Mouse (Mus musculus) left cerebral cortex, postnatal 14 days (tissue): ENCODE results near the gene Slc51a. TPM values are rescaled to one million over a fixed set of nuclear protein-coding genes. Genes with fewer than 3 reads are reported as not detected.
A peak's percentile ranks its signal among the peaks of the same experiment; 100 is the strongest.
"Not testable (repeated sequence)": the region's sequence is repeated elsewhere in the genome, so short reads cannot be mapped to it uniquely, and the experiment has no call there.

Experiments used
- DNase-seq, 2 experiments: peaks; one replicate each; pipeline ENCODE4 v3.0.0; 2021 to 2022; ENCODE audit warnings: low spot score in 2 of 2, mixed read lengths in 1 of 2
- intact Hi-C: fragments of 180-260 bp; cut with DNase I; formaldehyde crosslinking; loops from one replicate; pipeline ENCODE4 v1.15.1; 2025
- total RNA-seq, 2 experiments: library from RNA; stranded (reverse); gene quantifications; 2 replicates each; pipeline ENCODE4 v1.2.3; 2021

The Slc51a gene
- total RNA-seq, 2 experiments from 2014 or later: not detected

- intact Hi-C loops: no loop called here
- no peak for DNase-seq
Observed at GRCm38 (mm10) chr16:32479415-32479814, 8.3 kb downstream of the Slc51a start.

GRCm38 (mm10) chr16:32477315-32477714 is 10.4 kb downstream of the Slc51a start:
- intact Hi-C loops: no loop called here

DNA sequence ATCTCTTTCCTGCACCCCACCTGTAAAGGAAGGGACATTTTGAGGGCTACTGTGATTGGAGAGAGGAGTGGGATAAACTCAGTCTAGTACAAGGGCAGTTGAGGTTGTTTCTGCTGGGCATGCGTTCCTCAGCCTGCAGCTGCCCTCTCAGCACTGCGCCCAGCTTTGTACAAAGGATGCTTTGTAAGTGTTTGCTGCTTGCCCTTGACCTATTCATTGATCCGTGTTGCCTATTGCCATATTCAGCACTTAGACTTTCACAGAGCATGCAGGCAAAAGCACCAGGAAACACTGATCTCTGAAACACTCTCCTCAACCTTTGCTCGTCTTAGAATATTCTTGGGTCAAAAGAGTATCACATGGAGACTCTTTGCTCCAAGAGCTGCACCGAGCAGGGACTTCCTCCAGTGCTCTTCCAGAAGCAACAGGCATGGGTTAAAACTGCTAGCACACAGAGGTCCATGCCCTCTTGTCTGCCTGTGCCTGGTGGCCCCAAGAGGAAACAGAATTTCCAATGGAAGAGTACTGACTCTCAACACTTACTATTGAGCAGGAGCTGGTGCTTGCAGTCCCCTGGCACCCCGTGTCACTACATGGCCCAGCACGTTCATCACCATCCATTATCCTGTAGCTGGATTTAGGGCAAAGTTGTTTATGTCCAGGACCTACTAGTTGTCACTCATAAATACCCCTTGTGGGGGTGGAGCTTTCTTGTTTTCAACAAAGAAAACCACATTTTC is 15.2 kb downstream of the Slc51a start:
- no peak for DNase-seq
- intact Hi-C loops: no loop called here

More at GRCm38 (mm10) chr16:32477315-32477714, 10.4 kb downstream of the Slc51a start:
- no peak for DNase-seq

DNA sequence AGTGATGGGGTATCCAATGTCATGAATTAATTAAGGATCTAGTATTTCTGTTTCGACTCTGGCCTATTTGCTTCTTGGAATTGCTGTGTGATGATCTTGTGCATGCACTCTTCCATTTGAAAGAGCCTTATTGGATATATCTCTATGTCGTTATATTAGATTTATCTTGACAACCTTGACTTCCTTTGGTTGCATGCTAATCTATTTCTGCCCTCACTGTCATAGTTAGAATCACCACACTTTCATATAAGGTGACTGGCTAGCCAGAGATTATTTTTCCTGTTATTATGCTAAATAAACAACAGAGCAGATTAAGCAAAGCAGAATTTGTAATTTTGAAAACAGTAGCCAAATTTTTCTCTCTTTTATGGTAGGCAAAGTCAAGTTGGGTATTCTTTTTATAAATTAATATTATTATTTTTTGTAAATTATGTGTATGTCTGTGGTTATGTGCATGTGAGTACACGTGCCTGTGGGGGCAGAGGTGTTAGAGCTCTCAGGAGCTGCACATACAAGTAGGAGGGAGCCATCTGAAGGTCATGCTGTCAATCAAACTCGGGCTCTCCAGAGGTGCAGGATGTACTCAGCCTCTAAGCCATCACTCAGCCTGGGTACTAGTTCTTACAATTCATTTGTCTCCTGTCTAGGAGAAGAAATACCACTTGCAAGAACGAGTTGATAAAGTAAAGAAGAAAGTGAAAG is 18.1 kb downstream of the Slc51a start:
- intact Hi-C loops: no loop called here
- no peak for DNase-seq

- intact Hi-C loops: no loop called here
Observed at GRCm38 (mm10) chr16:32468488-32468887, 19.2 kb downstream of the Slc51a start.

DNA sequence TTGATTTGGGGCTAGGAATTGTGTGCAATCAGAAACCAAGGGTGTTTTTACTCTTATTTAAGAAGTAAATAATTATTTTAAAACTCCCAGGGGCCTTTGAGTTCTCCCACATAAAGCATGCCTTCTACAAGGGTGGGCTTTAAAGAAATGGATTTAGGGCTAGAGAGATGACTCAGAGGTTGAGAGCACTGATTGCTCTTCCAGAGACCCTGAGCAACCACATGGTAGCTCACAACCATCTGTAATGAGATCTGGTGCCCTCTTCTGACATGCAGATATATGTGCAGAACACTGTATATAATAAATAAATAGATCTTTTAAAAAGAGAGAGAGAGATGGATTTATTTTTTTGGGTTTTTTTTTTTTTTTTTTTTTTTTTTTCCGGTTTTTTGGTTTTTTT is 22.8 kb downstream of the Slc51a start:
- DNase-seq: no peak
- intact Hi-C loops: no loop called here

More at GRCm38 (mm10) chr16:32468488-32468887, 19.2 kb downstream of the Slc51a start:
- no peak for DNase-seq

DNA sequence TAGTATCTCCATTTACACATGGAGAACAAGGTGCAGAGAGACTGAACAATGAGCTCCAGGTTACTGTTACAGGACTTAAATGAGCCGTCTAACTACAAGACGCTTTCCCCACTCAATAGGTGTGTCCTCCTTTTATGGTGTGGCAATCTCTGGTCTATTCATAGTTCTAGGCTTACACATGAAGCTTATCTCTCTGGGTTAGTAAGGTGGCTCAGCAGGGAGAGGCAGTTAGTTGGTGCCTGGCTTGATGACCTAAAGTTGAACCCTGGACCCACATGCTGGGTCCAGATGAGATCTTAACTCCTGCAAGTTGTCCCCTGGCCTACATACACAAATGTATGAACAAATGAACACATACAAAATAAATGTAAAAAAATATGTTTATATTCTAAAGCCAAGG is 24.3 kb downstream of the Slc51a start:
- intact Hi-C loops: no loop called here
- no peak for DNase-seq

DNA sequence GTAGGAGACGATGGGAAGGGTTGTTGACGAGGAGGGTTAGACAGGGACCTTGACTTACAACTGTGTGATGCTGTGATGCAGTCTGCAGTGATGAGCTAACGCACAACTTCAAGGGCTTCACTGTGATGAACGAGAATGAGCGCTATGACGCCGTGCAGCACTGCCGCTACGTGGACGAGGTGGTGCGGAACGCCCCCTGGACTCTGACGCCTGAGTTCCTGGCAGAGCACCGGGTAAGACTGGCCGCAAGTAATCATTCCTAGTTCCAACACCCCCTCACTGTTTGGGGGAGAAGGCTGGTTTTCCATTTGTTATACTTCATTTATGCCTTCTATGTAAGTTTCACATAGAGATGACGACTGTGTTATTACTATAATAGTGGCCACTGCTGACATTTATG is 24.7 kb downstream of the Slc51a start:
- intact Hi-C loops: no loop called here
- no peak for DNase-seq

DNA sequence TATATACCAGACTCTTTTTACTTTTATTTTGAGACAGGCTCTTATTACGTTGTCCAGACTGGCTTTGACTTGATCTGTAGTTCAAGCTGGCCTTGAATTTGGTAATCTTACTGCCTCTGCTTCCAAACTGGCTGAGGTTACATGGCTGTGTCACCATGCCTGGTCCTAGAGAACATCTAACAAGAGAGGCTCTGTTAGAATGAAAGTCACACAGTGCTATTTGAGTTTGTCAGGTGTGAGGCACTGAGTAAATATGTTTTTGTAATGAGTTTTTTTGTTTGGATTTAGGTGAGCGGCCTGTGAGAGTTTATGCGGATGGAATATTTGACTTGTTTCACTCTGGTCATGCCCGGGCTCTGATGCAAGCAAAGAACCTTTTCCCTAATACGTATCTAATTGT is 26.0 kb downstream of the Slc51a start:
- intact Hi-C loops: no loop called here
- DNase-seq: no peak

DNA sequence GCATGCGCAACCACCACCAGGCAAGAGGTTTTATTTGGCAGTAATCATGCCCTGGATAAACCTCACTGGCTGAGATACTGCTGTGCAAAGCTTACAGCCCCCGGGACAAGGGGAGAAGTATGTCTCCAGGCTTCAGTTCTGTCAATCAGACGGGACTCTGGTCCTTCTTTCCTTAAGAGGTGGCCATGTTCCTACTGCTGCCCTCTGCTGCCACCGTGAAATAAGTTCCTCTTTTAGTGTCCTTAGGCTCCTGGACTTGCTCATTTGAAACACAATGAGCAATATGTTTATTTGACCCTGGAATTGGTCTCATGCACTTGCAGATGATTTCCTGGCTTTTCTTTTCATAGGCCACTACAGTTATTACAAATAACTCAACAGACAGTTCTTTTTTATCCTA is 27.2 kb downstream of the Slc51a start:
- DNase-seq: no peak
- intact Hi-C loops: no loop called here

DNA sequence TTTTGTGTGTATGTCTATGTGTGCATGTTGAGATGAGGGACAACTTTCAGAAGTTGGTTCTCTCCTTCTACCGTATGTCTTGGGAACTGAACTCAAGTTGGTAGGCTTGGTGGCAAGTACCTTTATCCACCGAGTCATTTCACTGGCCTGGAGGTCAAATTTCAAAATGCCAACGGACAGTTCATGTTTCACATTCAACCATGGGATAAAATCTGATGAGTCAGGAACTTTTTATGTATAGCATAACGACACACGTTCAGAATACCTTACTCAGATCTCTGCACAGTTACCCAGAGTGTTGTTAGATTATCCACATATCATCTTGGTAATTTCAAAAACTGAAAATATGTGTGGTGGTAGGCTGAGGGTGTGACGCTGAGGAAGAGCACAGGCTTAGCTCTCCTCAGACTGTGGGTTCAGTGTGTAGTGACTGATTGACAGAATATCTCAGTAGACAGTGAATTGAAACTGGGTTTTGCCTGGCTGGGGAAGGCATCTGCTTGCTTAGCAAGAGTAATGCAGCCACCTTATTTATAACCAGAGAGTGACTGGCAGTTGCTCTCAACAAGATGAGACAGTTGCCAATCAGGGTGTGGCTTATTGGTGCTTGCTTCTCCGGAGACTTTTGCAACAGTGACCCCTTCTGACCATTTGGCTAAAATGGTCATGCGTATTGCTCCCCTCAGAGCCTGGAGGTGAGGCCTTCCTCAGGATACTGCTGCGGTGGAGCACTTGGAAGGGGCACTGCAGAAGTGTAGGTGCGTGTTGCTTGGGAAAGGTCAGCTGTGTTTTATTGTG is 29.9 kb downstream of the Slc51a start:
- intact Hi-C loops: no loop called here
- peak; percentile 24 to 36 for DNase-seq

DNA sequence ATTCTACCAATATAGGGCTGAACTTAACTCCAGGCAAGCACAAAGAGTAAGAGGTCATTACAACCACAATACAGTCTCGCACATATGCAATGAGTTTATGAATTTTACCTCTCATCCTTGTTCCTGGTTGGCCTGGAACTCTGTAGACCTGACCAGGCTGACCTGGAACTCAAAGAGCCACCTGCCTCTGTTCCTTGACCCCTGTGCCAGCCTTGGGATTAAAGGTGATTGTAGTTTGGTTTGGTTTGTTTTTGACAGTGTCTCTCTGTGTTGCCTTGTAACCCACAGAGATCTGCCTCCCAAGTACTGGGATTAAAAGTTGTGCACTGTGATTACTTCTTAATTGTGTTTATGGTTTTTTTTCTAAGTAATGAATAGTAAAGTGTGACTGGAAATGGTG is 30.9 kb downstream of the Slc51a start:
- intact Hi-C loops: no loop called here
- DNase-seq: no peak

DNA sequence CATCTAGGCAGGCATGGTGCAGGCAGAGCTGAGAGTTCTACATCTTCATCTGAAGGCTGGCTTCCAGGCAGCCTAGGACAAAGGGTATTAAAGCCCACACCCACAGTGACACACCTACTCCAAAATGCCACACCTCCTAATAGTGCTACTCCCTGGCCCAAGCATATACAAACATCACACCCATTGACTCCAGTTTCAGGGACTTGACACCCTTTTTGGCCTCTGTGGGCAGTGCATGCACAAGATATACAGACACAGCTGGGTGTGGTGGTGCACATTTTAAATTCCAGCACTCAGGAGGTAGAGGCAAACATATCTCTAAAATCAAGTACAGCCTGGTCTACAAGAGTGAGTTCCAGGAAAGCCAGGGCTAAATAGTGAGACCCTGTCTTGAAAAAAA is 31.6 kb downstream of the Slc51a start:
- DNase-seq: no peak
- intact Hi-C loops: no loop called here

GRCm38 (mm10) chr16:32454646-32455045 is 33.0 kb downstream of the Slc51a start:
- DNase-seq: no peak
- intact Hi-C loops: no loop called here

DNA sequence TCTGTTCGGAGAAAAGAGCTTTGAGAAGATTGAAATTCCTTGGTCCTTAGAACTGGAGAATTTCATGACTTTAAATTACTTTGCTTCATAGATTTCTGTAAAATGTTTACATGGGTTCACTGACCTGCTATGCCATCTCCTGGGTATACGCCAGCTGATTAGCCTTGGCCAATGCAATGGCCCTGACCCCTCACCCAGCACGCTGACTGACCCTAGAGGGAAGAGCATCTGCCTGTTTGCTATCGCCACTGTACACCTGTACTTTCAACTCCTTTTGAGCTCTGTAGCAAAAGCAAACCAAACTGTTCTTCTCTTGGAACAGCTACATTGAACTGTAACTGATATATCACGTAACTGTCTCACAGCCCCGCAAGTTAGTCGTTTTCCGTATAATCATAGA is 34.6 kb downstream of the Slc51a start:
- intact Hi-C loops: no loop called here
- DNase-seq: no peak

- intact Hi-C loops: no loop called here
- DNase-seq: no peak
Observed at GRCm38 (mm10) chr16:32450133-32450532, 37.5 kb downstream of the Slc51a start.

- intact Hi-C loops: no loop called here
- no peak for DNase-seq
Observed at GRCm38 (mm10) chr16:32449665-32450064, 38.0 kb downstream of the Slc51a start.

DNA sequence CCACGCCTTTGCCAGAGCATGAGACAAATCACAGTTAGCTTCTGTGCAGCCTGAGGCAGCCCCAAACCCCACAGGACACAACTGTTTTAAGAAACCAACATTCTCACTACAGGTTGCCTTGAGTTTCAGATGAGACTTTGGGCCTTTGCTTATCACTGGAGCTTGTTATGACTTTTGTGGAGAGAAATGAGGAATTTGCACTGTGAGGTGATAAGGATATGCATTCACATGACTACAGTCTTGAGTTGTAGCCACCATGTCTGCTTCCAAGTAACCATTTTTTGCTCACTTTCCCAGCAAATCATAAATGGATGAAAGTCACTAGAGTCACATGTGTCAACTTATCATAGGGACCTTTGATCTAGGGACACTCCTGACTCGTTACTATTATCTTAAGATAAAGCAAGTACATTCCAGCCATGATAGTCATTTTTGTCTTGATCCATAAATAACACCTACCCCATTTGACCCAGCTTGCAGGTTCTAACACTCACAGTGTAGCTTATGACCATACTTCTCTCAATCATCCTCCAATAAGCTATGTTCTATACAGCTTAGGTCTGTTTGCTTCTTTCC is 41.0 kb downstream of the Slc51a start:
- intact Hi-C loops: no loop called here
- DNase-seq: no peak

- intact Hi-C loops: no loop called here
- no peak for DNase-seq
Observed at GRCm38 (mm10) chr16:32445558-32445957, 42.1 kb downstream of the Slc51a start.

DNA sequence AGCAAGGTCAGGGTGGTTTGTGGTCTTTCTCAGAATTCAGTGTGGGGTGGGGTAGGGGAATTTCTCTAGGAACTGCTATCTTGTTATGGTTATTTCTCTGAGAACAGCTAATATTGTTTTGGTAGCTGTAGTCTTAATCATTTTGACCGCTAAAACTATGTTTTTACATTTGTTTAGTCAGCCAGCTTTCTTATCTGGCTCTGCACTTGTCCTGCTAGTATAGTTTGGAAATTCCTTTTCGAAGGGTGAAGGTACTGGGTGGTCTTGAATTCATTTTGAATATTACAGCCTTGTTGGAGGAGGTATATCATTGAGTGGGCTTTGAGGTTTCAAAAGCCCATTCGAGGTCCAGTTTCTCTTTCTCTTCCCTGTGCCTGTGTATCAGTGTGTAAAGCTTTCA is 43.1 kb downstream of the Slc51a start:
- intact Hi-C loops, DNase-seq: not testable (repeated sequence)
